ENCODE assay signal across 9 mouse cellular contexts in genomic region chr13:112578041-112578440, GRCm38 (mm10). TPM values are rescaled to one million over a fixed set of nuclear protein-coding genes. Genes with fewer than 3 reads are reported as not detected.
A peak's percentile ranks its signal among the peaks of the same experiment; 100 is the strongest.
DNase-seq lines count a peak whose midpoint lies in the region; TF ChIP-seq lines count a peak whose summit lies in the region.
"Not testable (repeated sequence)": the region's sequence is repeated elsewhere in the genome, so short reads cannot be mapped to it uniquely, and the experiment has no call there.
"Had no signal": no experiment of that assay in that cellular context is flagged by ENCODE, and none has a peak within 500 bp of the region (broad histone marks: within the 10 kb centered on the region; RNA-seq: fewer than 3 reads in every experiment).

No protein-coding gene starts in this region.

- peak; percentile 100 for DNase-seq in CD8-positive naive resting alpha-beta T cell, adult 2 months (ENCODE audit: low read depth in 2 of 2, low spot score in 2 of 2)
- DNase-seq in cerebellum, adult 8-10 months: peak; percentile 100
- DNase-seq in gastrocnemius, postnatal 10 days: peak; percentile 100
- DNase-seq in kidney, adult 18-20 months: peak; percentile 100
- peak; percentile 100 for DNase-seq in layer of hippocampus, postnatal 14 days (ENCODE audit: low spot score in 2 of 2)
- DNase-seq in lung, adult 2 months: peak; percentile 100
- DNase-seq in right cerebral cortex, postnatal 14 days: peak; percentile 95
- peak; percentile 100 for DNase-seq in thymus, postnatal 25 days

- 89% methylated on average over 11 of the region's 11 CpGs for WGBS in lung, adult 2 months

- H3K4me1 ChIP-seq in lung, adult 2 months (ENCODE audit: control insufficient read depth, insufficient read depth, low read length): not testable (repeated sequence)

- TF ChIP-seq POLR2A in lung, adult 2 months (IDR thresholded peaks at IDR 0.05; ENCODE audit: borderline replicate concordance, extremely low read depth, low read depth, low read length): not testable (repeated sequence)

- not testable (repeated sequence) for H3K4me3 ChIP-seq in lung, adult 2 months (replicated peaks; ENCODE audit: extremely low read depth, low read depth, low read length)

- not testable (repeated sequence) for TF ChIP-seq CTCF in lung, adult 2 months (IDR thresholded peaks at IDR 0.05; ENCODE audit: insufficient read depth, low read length)

RNA-seq across cellular contexts. Expression of gene Il31ra, which starts 16.1 kb away (rescaled TPM):
- total RNA-seq in gastrocnemius, postnatal 10 days (2021): under 1 TPM; 0.07 to 0.14 TPM
- total RNA-seq in layer of hippocampus, postnatal 14 days (2021): under 1 TPM; 0.25 to 0.64 TPM
- polyA plus RNA-seq in lung, adult 2 months (2012; rRNA removed): 0.06 and 0.14 TPM in 2 replicates
- polyA plus RNA-seq: lung, postnatal 0 days had no signal
